8 mouse cellular contexts compared by ENCODE assay signal in genomic region chr14:31669642-31670490, GRCm38 (mm10). TPM values are rescaled to one million over a fixed set of nuclear protein-coding genes. Genes with fewer than 3 reads are reported as not detected.
DNase-seq lines count a peak whose midpoint lies in the region; ATAC-seq and TF ChIP-seq lines count a peak whose summit lies in the region.

No protein-coding gene starts in this region.

- WGBS in heart, embryonic 14.5 days = 81% methylated on average over 15 of the region's 15 CpGs
- WGBS in stomach, embryonic 16.5 days = 68% methylated on average over 15 of the region's 15 CpGs

- DNase-seq in frontal cortex, postnatal 25 days (ENCODE audit: low spot score in 2 of 2) = no peak
- DNase-seq in kidney, postnatal 25 days = peak; percentile 40 to 50
- no peak for DNase-seq in frontal cortex, postnatal 36 days (ENCODE audit: low spot score in 2 of 2)

- peak overlapping the region; percentile 74 for H3K27ac ChIP-seq in cortical plate, adult 2 months (ENCODE audit: insufficient read depth, low read length)
- H3K27ac ChIP-seq in heart, embryonic 14.5 days (replicated peaks in 1 of 2; ENCODE audit: control insufficient read depth in 1 of 2, insufficient read depth in 1 of 2, low read depth in 2 of 2, low read length in 2 of 2) = peak overlapping the region; percentile 61 to 67
- peak overlapping the region; percentile 85 for H3K27ac ChIP-seq in stomach, embryonic 16.5 days (ENCODE audit: low read length)

- ATAC-seq in frontal cortex, adult (ENCODE audit: low TSS enrichment) = peak; percentile 17; the same call in 1 of the 2 replicates
- ATAC-seq in heart, embryonic 14.5 days (ENCODE audit: insufficient number of reproducible peaks, insufficient read depth, low FRiP score, low read depth) = 0 out of 2 replicates have a peak, but pooled peaks have one; percentile 38
- ATAC-seq in megakaryocyte-erythroid progenitor cell, adult 5-6 weeks (replicated peaks; ENCODE audit: low FRiP score, low TSS enrichment, poor library complexity, severe bottlenecking) = peak; percentile 50; the same call in 1 of the 2 replicates
- ATAC-seq in stomach, embryonic 16.5 days (ENCODE audit: insufficient read depth, low FRiP score) = no peak

- TF ChIP-seq POLR2A in cortical plate, adult 2 months (IDR thresholded peaks at IDR 0.05; ENCODE audit: extremely low read depth, insufficient read depth, low read length) = no peak

- TF ChIP-seq CTCF in cortical plate, adult 2 months (IDR thresholded peaks at IDR 0.05; ENCODE audit: extremely low read depth, insufficient read depth, low read length) = no peak

- H3K27me3 ChIP-seq in heart, embryonic 14.5 days (ENCODE audit: control insufficient read depth, insufficient read depth, low read length) = no peaks in the 10 kb centered on the region
- no peaks in the 10 kb centered on the region for H3K27me3 ChIP-seq in stomach, embryonic 16.5 days (ENCODE audit: control insufficient read depth, insufficient read depth, low read length)

- peaks cover 18% of the 10 kb centered on the region for H3K36me3 ChIP-seq in heart, embryonic 14.5 days (ENCODE audit: control insufficient read depth, insufficient read depth, low read length)
- peaks cover 12% of the 10 kb centered on the region for H3K36me3 ChIP-seq in stomach, embryonic 16.5 days (ENCODE audit: control insufficient read depth, insufficient read depth, low read length)

- H3K4me1 ChIP-seq in cortical plate, adult 2 months (ENCODE audit: control insufficient read depth, insufficient read depth, low read length) = peaks cover 11% of the 10 kb centered on the region
- peaks cover 17 to 23% of the 10 kb centered on the region in 2 experiments for H3K4me1 ChIP-seq in heart, embryonic 14.5 days (ENCODE audit: control insufficient read depth in 2 of 2, insufficient read depth in 2 of 2, low read length in 2 of 2)
- peaks cover 24% of the 10 kb centered on the region for H3K4me1 ChIP-seq in stomach, embryonic 16.5 days (ENCODE audit: control insufficient read depth, insufficient read depth, low read length)

- H3K9me3 ChIP-seq in heart, embryonic 14.5 days (ENCODE audit: control insufficient read depth, low read length) = no peaks in the 10 kb centered on the region
- H3K9me3 ChIP-seq in stomach, embryonic 16.5 days (replicated peaks; ENCODE audit: control insufficient read depth, low read length) = no peaks in the 10 kb centered on the region

- H3K4me2 ChIP-seq in heart, embryonic 14.5 days (ENCODE audit: low read length) = 0 out of 2 replicates have a peak overlapping the region, but pooled peaks have one; percentile 16
- peak overlapping the region; percentile 16 for H3K4me2 ChIP-seq in stomach, embryonic 16.5 days (ENCODE audit: low read depth, low read length)

- H3K4me3 ChIP-seq in cortical plate, adult 2 months (ENCODE audit: insufficient read depth, low read length) = no peak overlapping the region
- no peak overlapping the region for H3K4me3 ChIP-seq in heart, embryonic 14.5 days (ENCODE audit: control insufficient read depth in 1 of 2, insufficient read depth in 1 of 2, low read depth in 1 of 2, low read length in 2 of 2)
- no peak overlapping the region for H3K4me3 ChIP-seq in stomach, embryonic 16.5 days (replicated peaks; ENCODE audit: low read length)

- peak overlapping the region; percentile 27; the same call in 1 of the 2 replicates for H3K9ac ChIP-seq in heart, embryonic 14.5 days (ENCODE audit: low read length)
- H3K9ac ChIP-seq in stomach, embryonic 16.5 days (ENCODE audit: low read length) = no peak overlapping the region

RNA-seq across cellular contexts. Expression of gene Hacl1, which starts 28.8 kb away (rescaled TPM):
- polyA plus RNA-seq in cortical plate, adult 2 months (2012; rRNA removed) = 11.2 and 11.3 TPM in 2 replicates
- polyA plus RNA-seq in heart, embryonic 14.5 days (2014; fragmentation: Nextera tagmentation; extraction: Ambion mirVana) = 12.1 and 14.3 TPM in 2 replicates
- total RNA-seq in megakaryocyte-erythroid progenitor cell, adult 5-6 weeks (2014; fragmentation: Nextera tagmentation) = 5.2 and 13.0 TPM in 2 replicates
- total RNA-seq in megakaryocyte-erythroid progenitor cell, adult 5-6 weeks (2017) = 15.4 and 29.6 TPM in 2 replicates
- 12.5 and 13.1 TPM in 2 replicates for polyA plus RNA-seq in stomach, embryonic 16.5 days (2015; fragmentation: Nextera tagmentation; extraction: Ambion mirVana)

RNA-seq across cellular contexts. Expression of gene Btd, which starts 29.0 kb away (rescaled TPM):
- polyA plus RNA-seq in cortical plate, adult 2 months (2012; rRNA removed) = 15.7 and 19.6 TPM in 2 replicates
- 20.6 and 22.3 TPM in 2 replicates for polyA plus RNA-seq in heart, embryonic 14.5 days (2014; fragmentation: Nextera tagmentation; extraction: Ambion mirVana)
- total RNA-seq in megakaryocyte-erythroid progenitor cell, adult 5-6 weeks (2014; fragmentation: Nextera tagmentation) = 5.4 and 10.4 TPM in 2 replicates
- total RNA-seq in megakaryocyte-erythroid progenitor cell, adult 5-6 weeks (2017) = 5.6 and 7.4 TPM in 2 replicates
- 29.0 and 31.8 TPM in 2 replicates for polyA plus RNA-seq in stomach, embryonic 16.5 days (2015; fragmentation: Nextera tagmentation; extraction: Ambion mirVana)

RNA-seq across cellular contexts. Expression of gene Gm49387, which starts 29.2 kb away (rescaled TPM):
- polyA plus RNA-seq in cortical plate, adult 2 months (2012; rRNA removed) = not detected in 2 replicates
- 1.2 and 1.8 TPM in 2 replicates for polyA plus RNA-seq in heart, embryonic 14.5 days (2014; fragmentation: Nextera tagmentation; extraction: Ambion mirVana)
- not detected in 2 replicates for total RNA-seq in megakaryocyte-erythroid progenitor cell, adult 5-6 weeks (2014; fragmentation: Nextera tagmentation)
- not detected in 2 replicates for total RNA-seq in megakaryocyte-erythroid progenitor cell, adult 5-6 weeks (2017)
- 0.77 and 1.5 TPM in 2 replicates for polyA plus RNA-seq in stomach, embryonic 16.5 days (2015; fragmentation: Nextera tagmentation; extraction: Ambion mirVana)

Comparison
In these comparisons a context has a peak if more than half of its experiments do, and no peak if none do; other contexts are left out.
1. DNase-seq: peak in kidney, postnatal 25 days (2 of 2); none in frontal cortex, postnatal 25 days (0 of 2) and frontal cortex, postnatal 36 days (0 of 2).
2. Peak in every context shown above with its lines, with median percentiles within 50 percentile points of each other: H3K27ac ChIP-seq.